Mouse (Mus musculus) midbrain, embryonic 10.5 days (tissue): ENCODE data around the gene Ndufv2. TPM values are rescaled to one million over a fixed set of nuclear protein-coding genes. Genes with fewer than 3 reads are reported as not detected.
"Not testable (repeated sequence)": the region's sequence is repeated elsewhere in the genome, so short reads cannot be mapped to it uniquely, and the experiment has no call there.

Experiments used
- DNase-seq: peaks from one replicate; pipeline ENCODE4 v3.0.0-alpha.2; 2017; ENCODE audit warnings: low spot score
- H3K27ac ChIP-seq: fragments of 300-500 bp; sonication (generic); replicated peaks from 2 replicates; pipeline ENCODE4 v1.5.1; 2016; ENCODE audit warnings: mild to moderate bottlenecking
- H3K27me3 ChIP-seq: fragments of 300-500 bp; sonication (generic); 2 replicates; pipeline ENCODE4 v1.6.1; 2016; ENCODE audit warnings: low read depth, mild to moderate bottlenecking; ENCODE audit not compliant: poor library complexity, severe bottlenecking
- H3K36me3 ChIP-seq: fragments of 300-500 bp; sonication (generic); 2 replicates; pipeline ENCODE4 v1.6.1; 2016; ENCODE audit warnings: mild to moderate bottlenecking, moderate library complexity
- H3K4me1 ChIP-seq: fragments of 300-500 bp; sonication (generic); 2 replicates; pipeline ENCODE4 v1.6.1; 2016
- H3K4me3 ChIP-seq: fragments of 300-500 bp; sonication (generic); 2 replicates; pipeline ENCODE4 v1.5.1; 2016; ENCODE audit warnings: mild to moderate bottlenecking, moderate library complexity
- H3K9me3 ChIP-seq: fragments of 300-500 bp; sonication (generic); replicated peaks from 2 replicates; pipeline ENCODE4 v1.6.1; 2016; ENCODE audit warnings: mild to moderate bottlenecking
- WGBS: fragments of 180-500 bp; shearing (Covaris S2); methylation state at CpG from one replicate; pipeline ENCODE4 v1.1.7; 2016; 5-methylcytosine and 5-hydroxymethylcytosine counted together
- polyA plus RNA-seq: library from polyadenylated mRNA; unstranded; fragments of >200 nt; fragmentation: Nextera tagmentation; extraction: Ambion mirVana; gene quantifications from 2 replicates; pipeline ENCODE4 v1.2.1, GENCODE M21; 2016

The Ndufv2 gene
- polyA plus RNA-seq, 1 experiment from 2014 or later, result 351 TPM

GRCm38 (mm10) chr17:66076174-66076927 is 25.0 kb downstream of the Ndufv2 start:
- Histone ChIP-seq H3K4me3 (peak overlapping the region; percentile 86), H3K27me3 (peaks cover 19% of the 10 kb centered on the region), H3K4me1 (peaks cover 20% of the 10 kb centered on the region), H3K27ac (peak overlapping the region; percentile 89), H3K9me3 (no peaks in the 10 kb centered on the region), H3K36me3 (peaks cover 27% of the 10 kb centered on the region)
- peak; percentile 44 for DNase-seq
- WGBS, result under 1% methylated on average over 93 of the region's 95 CpGs

DNA sequence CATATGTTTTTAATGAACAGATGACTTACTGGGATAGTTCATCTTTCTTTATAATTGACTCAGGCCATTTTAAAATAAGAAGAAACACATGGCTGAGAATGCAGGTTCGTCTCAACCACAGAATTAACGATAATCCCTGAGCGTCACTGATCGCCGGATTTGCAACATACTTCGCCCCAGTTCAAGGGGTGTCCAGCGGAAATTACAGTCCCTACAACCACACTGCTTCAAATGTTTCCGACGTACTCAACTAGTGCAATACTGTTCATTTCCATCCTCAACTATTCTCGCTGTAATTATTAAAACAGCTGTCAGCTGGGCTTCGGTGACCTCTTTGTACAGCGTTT is 25.6 kb downstream of the Ndufv2 start:
- H3K4me3 ChIP-seq, result peak overlapping the region; percentile 86
- H3K9me3 ChIP-seq, result no peaks in the 10 kb centered on the region
- H3K4me1 ChIP-seq, result peaks cover 20% of the 10 kb centered on the region
- H3K36me3 ChIP-seq, result peaks cover 22% of the 10 kb centered on the region
- H3K27me3 ChIP-seq, result peaks cover 19% of the 10 kb centered on the region
- peak overlapping the region; percentile 89 for H3K27ac ChIP-seq
- DNase-seq, result no peak
- 8% methylated on average over 12 of the region's 12 CpGs for WGBS

- no peak overlapping the region for H3K4me3 ChIP-seq
- DNase-seq, result no peak
- 90% methylated on average over 7 of the region's 7 CpGs for WGBS
- no peaks in the 10 kb centered on the region for H3K9me3 ChIP-seq
- peaks cover 3% of the 10 kb centered on the region; the same call in 1 of the 2 replicates for H3K36me3 ChIP-seq
- H3K27ac ChIP-seq, result no peak overlapping the region
- H3K27me3 ChIP-seq, result peaks cover 19% of the 10 kb centered on the region
- peaks cover 20% of the 10 kb centered on the region for H3K4me1 ChIP-seq
These were observed 27.4 kb downstream of the Ndufv2 start for GRCm38 (mm10) chr17:66073971-66074370.

GRCm38 (mm10) chr17:66069036-66069435 is 32.3 kb downstream of the Ndufv2 start:
- not testable (repeated sequence) for H3K36me3 ChIP-seq, H3K4me3 ChIP-seq, DNase-seq, H3K4me1 ChIP-seq, H3K9me3 ChIP-seq, H3K27me3 ChIP-seq, H3K27ac ChIP-seq
- 88% methylated on average over 2 of the region's 2 CpGs for WGBS

DNA sequence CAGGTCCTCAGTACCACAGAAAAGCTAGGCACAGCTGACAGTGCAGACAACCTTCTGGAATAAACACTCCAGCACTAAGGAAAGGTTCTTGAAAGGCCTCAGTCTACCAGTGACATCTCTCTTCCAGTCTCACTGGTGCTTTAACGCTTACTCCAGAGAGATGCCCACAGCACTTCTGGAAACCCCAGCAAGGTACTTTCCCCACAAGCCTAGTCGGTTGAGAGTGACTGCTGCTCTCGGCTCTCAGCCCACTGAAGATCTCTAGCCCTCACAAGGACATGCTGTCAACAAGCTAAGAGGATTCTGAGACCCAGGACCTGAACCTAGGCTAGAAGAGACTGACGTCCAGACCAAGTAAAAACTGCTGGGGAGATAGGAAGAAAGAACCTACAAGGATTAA is 36.2 kb downstream of the Ndufv2 start:
- no peaks in the 10 kb centered on the region for H3K9me3 ChIP-seq
- WGBS, result 80% methylated on average over 4 of the region's 4 CpGs
- no peak overlapping the region for H3K4me3 ChIP-seq

GRCm38 (mm10) chr17:66061241-66061938 is 40.0 kb downstream of the Ndufv2 start:
- Histone ChIP-seq H3K4me3 (no peak overlapping the region), H3K27ac (no peak overlapping the region), H3K27me3 (no peaks in the 10 kb centered on the region), H3K4me1 (peaks cover 6% of the 10 kb centered on the region; the same call in 1 of the 2 replicates), H3K9me3 (no peaks in the 10 kb centered on the region), H3K36me3 (no peaks in the 10 kb centered on the region)
- no peak for DNase-seq
- WGBS, result 60% methylated on average over 8 of the region's 8 CpGs

More for the DNA sequence above, 36.2 kb downstream of the Ndufv2 start:
- H3K27ac ChIP-seq, result no peak overlapping the region
- no peaks in the 10 kb centered on the region for H3K36me3 ChIP-seq
- peaks cover 6% of the 10 kb centered on the region; the same call in 1 of the 2 replicates for H3K4me1 ChIP-seq
- no peak for DNase-seq
- no peaks in the 10 kb centered on the region for H3K27me3 ChIP-seq

- DNase-seq, result no peak
- H3K27me3 ChIP-seq, result no peaks in the 10 kb centered on the region
- no peak overlapping the region for H3K4me3 ChIP-seq
- WGBS, result 86% methylated on average over 4 of the region's 4 CpGs
- H3K4me1 ChIP-seq, result peaks cover 6% of the 10 kb centered on the region; the same call in 1 of the 2 replicates
- H3K36me3 ChIP-seq, result no peaks in the 10 kb centered on the region
- H3K9me3 ChIP-seq, result no peaks in the 10 kb centered on the region
- H3K27ac ChIP-seq, result no peak overlapping the region
These were observed 43.2 kb downstream of the Ndufv2 start for GRCm38 (mm10) chr17:66058160-66058559.

DNA sequence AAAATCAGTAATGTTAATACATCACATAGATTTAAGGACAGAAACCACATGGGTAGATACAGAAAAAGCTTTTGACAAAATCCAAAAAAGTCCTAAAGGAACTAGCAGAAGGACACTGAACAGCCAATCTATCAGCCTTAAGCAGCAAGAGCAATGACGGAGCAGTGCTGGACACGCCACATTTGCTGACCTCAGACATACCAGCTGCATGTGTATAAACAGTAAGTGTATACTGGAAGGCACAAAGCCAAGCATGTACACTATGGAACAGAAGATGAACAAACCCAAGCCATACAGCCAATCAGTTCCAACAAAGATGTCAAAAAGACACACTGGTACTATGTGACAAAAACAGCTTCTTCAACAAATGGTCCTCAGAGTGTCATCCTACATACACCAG is 44.2 kb downstream of the Ndufv2 start:
- H3K4me1 ChIP-seq, result peaks cover 6% of the 10 kb centered on the region; the same call in 1 of the 2 replicates
- no peak overlapping the region for H3K27ac ChIP-seq
- H3K27me3 ChIP-seq, result no peaks in the 10 kb centered on the region
- DNase-seq, result no peak
- H3K36me3 ChIP-seq, result no peaks in the 10 kb centered on the region
- no peak overlapping the region for H3K4me3 ChIP-seq
- no peaks in the 10 kb centered on the region for H3K9me3 ChIP-seq
- 94% methylated on average over 2 of the region's 2 CpGs for WGBS

- Histone ChIP-seq H3K36me3 (no peaks in the 10 kb centered on the region), H3K4me1 (no peaks in the 10 kb centered on the region), H3K27me3 (no peaks in the 10 kb centered on the region), H3K4me3 (no peak overlapping the region), H3K27ac (no peak overlapping the region), H3K9me3 (no peaks in the 10 kb centered on the region)
- 79% methylated on average over 4 of the region's 4 CpGs for WGBS
- DNase-seq, result no peak
These were observed 48.0 kb downstream of the Ndufv2 start for GRCm38 (mm10) chr17:66053349-66053748.

DNA sequence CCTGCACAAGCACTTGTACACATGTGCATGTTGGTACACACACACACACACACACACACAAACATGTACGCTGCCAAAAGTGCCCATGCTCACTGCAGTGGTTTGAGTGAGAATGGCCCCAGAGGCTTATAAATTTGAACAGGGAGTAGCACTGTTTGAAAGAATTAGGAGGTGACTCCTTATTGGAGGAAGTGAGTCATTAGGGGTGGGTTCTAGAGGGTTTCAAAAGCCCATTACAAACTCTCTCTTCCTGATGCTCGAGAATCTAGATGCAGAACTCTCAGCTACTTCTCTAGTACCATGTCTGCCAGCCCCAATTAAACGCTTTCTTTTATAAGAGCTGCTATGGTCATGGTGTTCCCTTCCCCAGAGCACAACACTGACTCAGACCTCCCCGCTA is 52.6 kb downstream of the Ndufv2 start:
- 88% methylated on average over 4 of the region's 4 CpGs for WGBS
- Histone ChIP-seq H3K36me3 (no peaks in the 10 kb centered on the region), H3K27me3 (no peaks in the 10 kb centered on the region), H3K27ac (no peak overlapping the region), H3K4me3 (no peak overlapping the region), H3K9me3 (no peaks in the 10 kb centered on the region), H3K4me1 (no peaks in the 10 kb centered on the region)
- DNase-seq, result no peak

DNA sequence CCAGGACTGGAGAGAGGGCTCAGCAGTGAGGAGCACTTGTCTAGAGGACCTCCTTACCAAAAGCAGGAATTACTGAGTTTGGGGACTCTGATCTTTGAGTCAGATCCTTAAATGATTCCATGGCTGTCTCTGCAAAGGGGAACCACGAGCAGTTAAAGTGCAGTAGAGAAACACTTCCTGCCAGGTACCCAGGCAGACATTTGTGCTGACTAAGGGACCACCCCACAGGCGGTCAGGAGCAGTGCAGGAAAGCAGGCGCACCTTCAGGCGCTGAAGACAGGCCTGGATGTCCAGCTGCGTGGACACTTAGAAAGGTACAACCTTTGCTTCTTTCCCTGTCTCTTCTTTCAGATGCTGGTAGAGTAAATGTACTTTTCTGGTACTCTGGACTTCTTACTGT is 53.2 kb downstream of the Ndufv2 start:
- 69% methylated on average over 5 of the region's 5 CpGs for WGBS
- no peaks in the 10 kb centered on the region for H3K27me3 ChIP-seq
- H3K27ac ChIP-seq, result no peak overlapping the region
- H3K9me3 ChIP-seq, result no peaks in the 10 kb centered on the region
- H3K4me1 ChIP-seq, result no peaks in the 10 kb centered on the region
- no peaks in the 10 kb centered on the region for H3K36me3 ChIP-seq
- H3K4me3 ChIP-seq, result no peak overlapping the region
- DNase-seq, result no peak

DNA sequence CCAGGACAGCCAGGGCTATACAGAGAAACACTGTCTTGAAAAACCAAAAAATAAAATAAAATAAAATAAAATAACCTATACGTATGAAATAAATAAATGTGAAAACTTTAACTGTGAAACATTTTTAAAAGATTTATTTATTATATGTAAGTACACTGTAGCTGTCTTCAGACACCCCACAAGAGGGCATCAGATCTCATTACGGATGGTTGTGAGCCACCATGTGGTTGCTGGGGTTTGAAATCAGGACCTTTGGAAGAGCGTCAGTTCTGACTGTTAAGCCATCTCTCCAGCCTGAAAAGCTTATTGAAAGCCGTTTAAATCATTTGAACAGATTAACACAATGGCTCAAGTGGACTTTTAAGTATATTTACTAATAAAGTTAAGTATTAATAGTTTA is 57.7 kb downstream of the Ndufv2 start:
- 80% methylated on average over 4 of the region's 4 CpGs for WGBS
- not testable (repeated sequence) for DNase-seq, H3K4me1 ChIP-seq, H3K27me3 ChIP-seq, H3K4me3 ChIP-seq, H3K36me3 ChIP-seq, H3K9me3 ChIP-seq, H3K27ac ChIP-seq

- Histone ChIP-seq H3K27me3 (no peaks in the 10 kb centered on the region), H3K27ac (no peak overlapping the region), H3K4me3 (no peak overlapping the region), H3K4me1 (no peaks in the 10 kb centered on the region), H3K36me3 (no peaks in the 10 kb centered on the region), H3K9me3 (no peaks in the 10 kb centered on the region)
- 79% methylated on average over 5 of the region's 5 CpGs for WGBS
- no peak for DNase-seq
These were observed 60.3 kb downstream of the Ndufv2 start for GRCm38 (mm10) chr17:66041020-66041419.
